Mouse (Mus musculus): Measurements from ENCODE around the gene Gm45713. TPM values are rescaled to one million over a fixed set of nuclear protein-coding genes. Genes with fewer than 3 reads are reported as not detected.
"Not testable (repeated sequence)": the region's sequence is repeated elsewhere in the genome, so short reads cannot be mapped to it uniquely, and the experiment has no call there.

The Gm45713 gene
- polyA plus RNA-seq, 1 experiment from 2014 or later: not detected

DNA sequence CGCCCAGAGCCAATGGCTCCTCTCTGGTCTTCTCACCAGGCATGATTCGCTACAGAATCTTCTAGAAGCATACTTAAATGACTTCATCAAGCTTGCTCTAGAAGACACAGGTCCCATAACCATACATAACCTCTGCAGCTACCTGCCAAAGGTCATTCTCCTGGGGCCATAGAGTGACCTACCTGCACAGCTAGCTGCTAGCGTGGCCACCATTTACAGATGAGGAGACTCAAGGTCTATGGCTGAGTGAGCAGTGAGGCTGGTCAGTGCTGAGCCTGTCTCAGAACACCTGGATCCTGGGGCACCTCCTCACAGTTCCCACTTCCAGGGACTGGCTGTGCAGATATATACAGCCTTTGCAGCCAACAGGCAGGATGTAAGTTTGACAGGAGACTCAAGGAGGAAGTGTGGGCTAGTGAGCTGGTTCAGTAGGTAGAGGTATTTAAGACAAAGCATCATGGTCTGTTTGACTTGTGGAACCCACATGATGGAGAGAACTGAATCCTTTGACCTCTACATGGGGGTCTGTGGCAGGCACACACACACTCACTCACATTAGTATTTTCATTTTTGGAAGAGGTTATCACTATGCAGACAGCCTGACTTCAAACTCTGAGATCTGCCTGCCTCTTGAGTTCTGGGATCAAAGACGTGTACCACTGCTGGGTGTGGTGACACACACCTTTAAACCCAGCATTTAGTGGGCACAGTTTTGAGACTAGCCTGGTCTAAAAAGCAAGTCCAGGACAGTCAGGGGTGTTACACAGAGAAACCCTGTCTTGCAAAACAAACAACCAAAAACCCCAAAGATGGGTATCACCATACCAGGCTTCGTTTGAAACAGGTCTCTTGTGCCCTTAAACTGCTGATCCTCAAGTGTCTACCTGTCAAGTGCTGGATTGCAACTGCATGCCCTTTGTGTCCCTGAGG, 16.0 kb downstream of the Gm45713 start:
- Histone ChIP-seq H3K36me3 (ENCODE audit: insufficient read depth, low read length) (peaks cover 52% of the 10 kb centered on the region), H3K4me1 (ENCODE audit: insufficient read depth, low read length) (peaks cover 26% of the 10 kb centered on the region), H3K27me3 (ENCODE audit: insufficient read depth, low read length) (no peaks in the 10 kb centered on the region), H3K9me3 (ENCODE audit: low read length) (no peaks in the 10 kb centered on the region), H3K4me2 (replicated peaks; ENCODE audit: low read depth, low read length) (no peak overlapping the region), H3K27ac (ENCODE audit: low read length) (no peak overlapping the region), H3K9ac (replicated peaks; ENCODE audit: low read length) (peak overlapping the region; percentile 2; the same call in 1 of the 2 replicates), H3K4me3 (ENCODE audit: low read length) (no peak overlapping the region)
- WGBS: 81% methylated on average over 5 of the region's 5 CpGs
- ATAC-seq (ENCODE audit: low FRiP score, low TSS enrichment): no peak

- H3K36me3 ChIP-seq (ENCODE audit: insufficient read depth, low read length): peaks cover 47% of the 10 kb centered on the region
- 83% methylated on average over 6 of the region's 6 CpGs for WGBS
- ATAC-seq (ENCODE audit: low FRiP score, low TSS enrichment): no peak
- H3K9ac ChIP-seq (replicated peaks; ENCODE audit: low read length): no peak overlapping the region
- H3K27me3 ChIP-seq (ENCODE audit: insufficient read depth, low read length): no peaks in the 10 kb centered on the region
- peaks cover 20% of the 10 kb centered on the region for H3K4me1 ChIP-seq (ENCODE audit: insufficient read depth, low read length)
- H3K4me2 ChIP-seq (replicated peaks; ENCODE audit: low read depth, low read length): no peak overlapping the region
- H3K27ac ChIP-seq (ENCODE audit: low read length): peak overlapping the region; percentile 17; the same call in 1 of the 2 replicates
- no peak overlapping the region for H3K4me3 ChIP-seq (ENCODE audit: low read length)
- H3K9me3 ChIP-seq (ENCODE audit: low read length): no peaks in the 10 kb centered on the region
Measured at GRCm38 (mm10) chr7:45118336-45118735, 17.7 kb downstream of the Gm45713 start.

GRCm38 (mm10) chr7:45117566-45117965, 18.5 kb downstream of the Gm45713 start:
- WGBS: 63% methylated on average over 8 of the region's 8 CpGs
- no peak overlapping the region for H3K4me2 ChIP-seq (replicated peaks; ENCODE audit: low read depth, low read length)
- ATAC-seq (ENCODE audit: low FRiP score, low TSS enrichment): no peak
- peaks cover 40% of the 10 kb centered on the region for H3K36me3 ChIP-seq (ENCODE audit: insufficient read depth, low read length)
- H3K4me1 ChIP-seq (ENCODE audit: insufficient read depth, low read length): peaks cover 13% of the 10 kb centered on the region
- H3K9me3 ChIP-seq (ENCODE audit: low read length): no peaks in the 10 kb centered on the region
- H3K27me3 ChIP-seq (ENCODE audit: insufficient read depth, low read length): no peaks in the 10 kb centered on the region
- H3K27ac ChIP-seq (ENCODE audit: low read length): peak overlapping the region; percentile 17; the same call in 1 of the 2 replicates
- H3K9ac ChIP-seq (replicated peaks; ENCODE audit: low read length): no peak overlapping the region
- no peak overlapping the region for H3K4me3 ChIP-seq (ENCODE audit: low read length)

GRCm38 (mm10) chr7:45113476-45113875, 22.6 kb downstream of the Gm45713 start:
- Histone ChIP-seq H3K4me2 (replicated peaks; ENCODE audit: low read depth, low read length) (no peak overlapping the region), H3K36me3 (ENCODE audit: insufficient read depth, low read length) (0 out of 2 replicates have a peak, but pooled peaks cover under 1% of the 10 kb centered on the region), H3K4me1 (ENCODE audit: insufficient read depth, low read length) (0 out of 2 replicates have a peak, but pooled peaks cover 8% of the 10 kb centered on the region), H3K9ac (replicated peaks; ENCODE audit: low read length) (no peak overlapping the region; the same call in 1 of the 2 replicates), H3K27me3 (ENCODE audit: insufficient read depth, low read length) (no peaks in the 10 kb centered on the region), H3K9me3 (ENCODE audit: low read length) (no peaks in the 10 kb centered on the region), H3K27ac (ENCODE audit: low read length) (no peak overlapping the region), H3K4me3 (ENCODE audit: low read length) (no peak overlapping the region)
- 77% methylated on average over 2 of the region's 2 CpGs for WGBS
- no peak for ATAC-seq (ENCODE audit: low FRiP score, low TSS enrichment)

- no peaks in the 10 kb centered on the region for H3K9me3 ChIP-seq (ENCODE audit: low read length)
- H3K27ac ChIP-seq (ENCODE audit: low read length): no peak overlapping the region
- 23% methylated on average over 3 of the region's 3 CpGs for WGBS
- 0 out of 2 replicates have a peak, but pooled peaks cover under 1% of the 10 kb centered on the region for H3K4me1 ChIP-seq (ENCODE audit: insufficient read depth, low read length)
- no peaks in the 10 kb centered on the region for H3K36me3 ChIP-seq (ENCODE audit: insufficient read depth, low read length)
- no peak overlapping the region for H3K4me3 ChIP-seq (ENCODE audit: low read length)
- no peak overlapping the region for H3K4me2 ChIP-seq (replicated peaks; ENCODE audit: low read depth, low read length)
- no peak for ATAC-seq (ENCODE audit: low FRiP score, low TSS enrichment)
- no peaks in the 10 kb centered on the region for H3K27me3 ChIP-seq (ENCODE audit: insufficient read depth, low read length)
- H3K9ac ChIP-seq (replicated peaks; ENCODE audit: low read length): no peak overlapping the region
Measured at GRCm38 (mm10) chr7:45112529-45112928, 23.5 kb downstream of the Gm45713 start.

DNA sequence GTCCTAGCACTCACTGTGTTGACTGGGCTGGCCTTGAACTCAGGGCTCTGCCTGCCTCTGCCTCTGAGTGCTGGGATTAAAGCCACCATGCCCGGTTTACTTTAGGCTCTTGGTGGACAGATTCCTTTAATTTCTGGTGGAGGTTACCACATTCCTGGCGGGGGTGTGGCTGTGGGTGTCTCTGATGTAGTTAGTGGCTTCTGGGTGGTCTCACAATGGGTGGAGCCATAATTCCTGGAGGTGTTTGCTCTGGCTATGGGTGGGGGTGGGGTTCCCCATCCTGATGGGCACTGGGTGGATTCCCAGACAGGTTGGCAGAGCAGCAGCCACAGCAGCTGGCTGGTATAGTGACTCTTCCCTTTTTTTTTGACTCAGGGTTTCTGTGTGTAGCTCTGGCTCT, 24.1 kb downstream of the Gm45713 start:
- WGBS: 70% methylated on average over 2 of the region's 2 CpGs
- Histone ChIP-seq H3K9ac (replicated peaks; ENCODE audit: low read length) (no peak overlapping the region), H3K9me3 (ENCODE audit: low read length) (no peaks in the 10 kb centered on the region), H3K4me2 (replicated peaks; ENCODE audit: low read depth, low read length) (no peak overlapping the region), H3K27ac (ENCODE audit: low read length) (no peak overlapping the region), H3K27me3 (ENCODE audit: insufficient read depth, low read length) (no peaks in the 10 kb centered on the region), H3K4me1 (ENCODE audit: insufficient read depth, low read length) (no peaks in the 10 kb centered on the region), H3K36me3 (ENCODE audit: insufficient read depth, low read length) (no peaks in the 10 kb centered on the region), H3K4me3 (ENCODE audit: low read length) (no peak overlapping the region)
- ATAC-seq (ENCODE audit: low FRiP score, low TSS enrichment): no peak

DNA sequence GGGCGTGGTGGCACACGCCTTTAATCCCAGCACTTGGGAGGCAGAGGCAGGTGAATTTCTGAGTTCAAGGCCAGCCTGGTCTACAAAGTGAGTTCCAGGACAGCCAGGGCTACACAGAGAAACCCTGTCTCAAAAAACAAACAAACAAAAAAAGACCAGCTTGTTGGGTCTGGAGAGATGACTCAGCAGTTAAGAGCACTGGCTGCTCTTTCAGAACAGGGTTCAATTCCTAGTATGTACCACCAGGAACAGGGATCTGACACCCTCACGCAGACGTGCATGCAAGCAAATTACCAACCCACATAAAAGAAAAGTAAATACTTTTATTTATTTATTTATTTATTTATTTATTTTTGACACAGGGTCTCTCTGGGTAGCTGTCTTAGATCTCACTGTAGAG, 25.9 kb downstream of the Gm45713 start:
- H3K9ac ChIP-seq (replicated peaks; ENCODE audit: low read length); H3K27ac ChIP-seq (ENCODE audit: low read length); H3K4me2 ChIP-seq (replicated peaks; ENCODE audit: low read depth, low read length); H3K4me1 ChIP-seq (ENCODE audit: insufficient read depth, low read length); ATAC-seq (ENCODE audit: low FRiP score, low TSS enrichment); H3K27me3 ChIP-seq (ENCODE audit: insufficient read depth, low read length); H3K9me3 ChIP-seq (ENCODE audit: low read length); H3K4me3 ChIP-seq (ENCODE audit: low read length); H3K36me3 ChIP-seq (ENCODE audit: insufficient read depth, low read length): not testable (repeated sequence)
- 88% methylated on average over 4 of the region's 4 CpGs for WGBS

DNA sequence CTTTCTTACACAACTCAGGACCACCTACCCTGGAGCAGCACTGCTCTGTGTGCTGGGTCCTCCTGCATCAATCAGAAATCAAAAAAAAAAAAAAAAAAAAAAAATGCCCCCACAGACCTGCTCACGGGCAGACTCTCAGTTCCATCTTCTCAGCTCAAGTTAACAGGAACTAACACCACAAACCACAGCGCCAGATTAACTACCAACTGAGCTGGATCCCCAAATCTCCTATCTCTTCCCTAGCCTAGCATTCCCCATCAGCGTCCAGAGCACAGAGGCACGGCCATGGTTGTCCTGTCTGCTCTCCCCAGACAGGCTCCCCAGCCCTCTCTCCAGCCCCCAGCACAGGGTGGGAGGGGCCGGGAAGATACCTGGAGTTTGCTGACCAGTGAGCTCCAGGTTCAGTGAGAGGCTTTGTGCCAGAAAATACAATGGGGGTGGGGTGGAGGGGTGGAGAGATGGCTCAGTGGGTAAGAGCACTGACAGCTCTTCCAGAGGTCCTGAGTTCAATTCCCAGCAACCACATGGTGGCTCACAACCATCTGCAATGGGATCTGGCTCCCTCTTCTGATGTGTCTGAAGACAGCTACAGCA, 28.9 kb downstream of the Gm45713 start:
- H3K4me2 ChIP-seq (replicated peaks; ENCODE audit: low read depth, low read length): no peak overlapping the region
- WGBS: 70% methylated on average over 5 of the region's 5 CpGs

GRCm38 (mm10) chr7:45106441-45106840, 29.6 kb downstream of the Gm45713 start:
- Histone ChIP-seq H3K36me3 (ENCODE audit: insufficient read depth, low read length) (no peaks in the 10 kb centered on the region), H3K4me2 (replicated peaks; ENCODE audit: low read depth, low read length) (no peak overlapping the region), H3K4me3 (ENCODE audit: low read length) (no peak overlapping the region), H3K27me3 (ENCODE audit: insufficient read depth, low read length) (no peaks in the 10 kb centered on the region), H3K27ac (ENCODE audit: low read length) (no peak overlapping the region), H3K4me1 (ENCODE audit: insufficient read depth, low read length) (peaks cover 26% of the 10 kb centered on the region), H3K9ac (replicated peaks; ENCODE audit: low read length) (no peak overlapping the region), H3K9me3 (ENCODE audit: low read length) (no peaks in the 10 kb centered on the region)
- ATAC-seq (ENCODE audit: low FRiP score, low TSS enrichment): no peak
- WGBS: 75% methylated on average over 6 of the region's 6 CpGs

More for the DNA sequence above, 28.9 kb downstream of the Gm45713 start:
- Histone ChIP-seq H3K27me3 (ENCODE audit: insufficient read depth, low read length) (no peaks in the 10 kb centered on the region), H3K9me3 (ENCODE audit: low read length) (no peaks in the 10 kb centered on the region), H3K4me3 (ENCODE audit: low read length) (no peak overlapping the region), H3K4me1 (ENCODE audit: insufficient read depth, low read length) (peaks cover 22% of the 10 kb centered on the region), H3K9ac (replicated peaks; ENCODE audit: low read length) (no peak overlapping the region), H3K27ac (ENCODE audit: low read length) (no peak overlapping the region), H3K36me3 (ENCODE audit: insufficient read depth, low read length) (no peaks in the 10 kb centered on the region)
- no peak for ATAC-seq (ENCODE audit: low FRiP score, low TSS enrichment)

GRCm38 (mm10) chr7:45105491-45105890, 30.5 kb downstream of the Gm45713 start:
- Histone ChIP-seq H3K36me3 (ENCODE audit: insufficient read depth, low read length) (no peaks in the 10 kb centered on the region), H3K9ac (replicated peaks; ENCODE audit: low read length) (no peak overlapping the region), H3K4me3 (ENCODE audit: low read length) (no peak overlapping the region), H3K27ac (ENCODE audit: low read length) (no peak overlapping the region), H3K4me2 (replicated peaks; ENCODE audit: low read depth, low read length) (no peak overlapping the region), H3K27me3 (ENCODE audit: insufficient read depth, low read length) (no peaks in the 10 kb centered on the region), H3K4me1 (ENCODE audit: insufficient read depth, low read length) (peaks cover 26% of the 10 kb centered on the region), H3K9me3 (ENCODE audit: low read length) (no peaks in the 10 kb centered on the region)
- WGBS: 65% methylated on average over 8 of the region's 8 CpGs
- no peak for ATAC-seq (ENCODE audit: low FRiP score, low TSS enrichment)
